Mouse (Mus musculus): ENCODE results near the gene Eif3d.

- TF ChIP-seq POLR2A (IDR thresholded peaks at IDR 0.05; ENCODE audit: borderline replicate concordance, insufficient read depth, low read length) (no peak), CTCF (IDR thresholded peaks at IDR 0.05; ENCODE audit: borderline replicate concordance, insufficient read depth, low read depth, low read length) (no peak)
These were observed 59.5 kb downstream of the Eif3d start for GRCm38 (mm10) chr15:77911065-77911464.
